ENCODE assay signal across 9 mouse cellular contexts in genomic region chr19:22631316-22631715, GRCm38 (mm10).
DNase-seq lines count a peak whose midpoint lies in the region; ATAC-seq lines count a peak whose summit lies in the region.
"Had no signal": no experiment of that assay in that cellular context is flagged by ENCODE, and none has a peak within 500 bp of the region (broad histone marks: within the 10 kb centered on the region; RNA-seq: fewer than 3 reads in every experiment).

No protein-coding gene starts in this region.

- 0 out of 2 replicates have a peak, but pooled peaks cover 4% of the 10 kb centered on the region for H3K4me1 ChIP-seq in kidney, embryonic 15.5 days
- peaks cover 10% of the 10 kb centered on the region; the same call in 1 of the 2 replicates for H3K4me1 ChIP-seq in limb, embryonic 13.5 days
- peaks cover 12% of the 10 kb centered on the region for H3K4me1 ChIP-seq in hindbrain, embryonic 10.5 days (replicated peaks)
- H3K4me1 ChIP-seq: liver, embryonic 13.5 days had no signal

- 0 out of 2 replicates have a peak overlapping the region, but pooled peaks have one; percentile 31 for H3K4me2 ChIP-seq in kidney, embryonic 15.5 days
- 0 out of 2 replicates have a peak overlapping the region, but pooled peaks have one; percentile 4 for H3K4me2 ChIP-seq in limb, embryonic 13.5 days (replicated peaks)
- H3K4me2 ChIP-seq: liver, embryonic 13.5 days had no signal

- H3K27ac ChIP-seq in kidney, embryonic 15.5 days, result no peak overlapping the region
- H3K27ac ChIP-seq in limb, embryonic 13.5 days, result no peak overlapping the region
- H3K27ac ChIP-seq in hindbrain, embryonic 10.5 days, result no peak overlapping the region
- H3K27ac ChIP-seq: liver, embryonic 13.5 days had no signal

- H3K9ac ChIP-seq in kidney, embryonic 15.5 days, result no peak overlapping the region
- no peak overlapping the region for H3K9ac ChIP-seq in limb, embryonic 13.5 days
- H3K9ac ChIP-seq: liver, embryonic 13.5 days had no signal

- no peak for ATAC-seq in kidney, embryonic 15.5 days (replicated peaks; ENCODE audit: low FRiP score)
- no peak for ATAC-seq in limb, embryonic 13.5 days (ENCODE audit: low FRiP score, low read depth)

- no peak overlapping the region for H3K4me3 ChIP-seq in kidney, embryonic 15.5 days (replicated peaks)
- no peak overlapping the region for H3K4me3 ChIP-seq in limb, embryonic 13.5 days
- no peak overlapping the region for H3K4me3 ChIP-seq in hindbrain, embryonic 10.5 days
- H3K4me3 ChIP-seq: liver, embryonic 13.5 days had no signal

- no peaks in the 10 kb centered on the region for H3K27me3 ChIP-seq in kidney, embryonic 15.5 days
- H3K27me3 ChIP-seq in limb, embryonic 13.5 days, result no peaks in the 10 kb centered on the region
- no peaks in the 10 kb centered on the region for H3K27me3 ChIP-seq in hindbrain, embryonic 10.5 days (ENCODE audit: insufficient read depth, poor library complexity, severe bottlenecking)
- H3K27me3 ChIP-seq: liver, embryonic 13.5 days had no signal

- H3K9me3 ChIP-seq in kidney, embryonic 15.5 days (replicated peaks), result no peaks in the 10 kb centered on the region
- H3K9me3 ChIP-seq in limb, embryonic 13.5 days, result no peaks in the 10 kb centered on the region
- no peaks in the 10 kb centered on the region for H3K9me3 ChIP-seq in hindbrain, embryonic 10.5 days
- H3K9me3 ChIP-seq: liver, embryonic 13.5 days had no signal

- 66% methylated on average over 6 of the region's 6 CpGs for WGBS in kidney, embryonic 15.5 days
- WGBS in limb, embryonic 13.5 days, result 39% methylated on average over 6 of the region's 6 CpGs
- 83% methylated on average over 6 of the region's 6 CpGs for WGBS in hindbrain, embryonic 10.5 days

- H3K36me3 ChIP-seq in kidney, embryonic 15.5 days, result no peaks in the 10 kb centered on the region
- H3K36me3 ChIP-seq in limb, embryonic 13.5 days, result no peaks in the 10 kb centered on the region
- H3K36me3 ChIP-seq in hindbrain, embryonic 10.5 days, result no peaks in the 10 kb centered on the region
- H3K36me3 ChIP-seq: liver, embryonic 13.5 days had no signal

- DNase-seq in gastrocnemius, adult 18-20 months (ENCODE audit: low spot score), result peak; percentile 9
- DNase-seq in gastrocnemius, adult 8-10 months (ENCODE audit: low spot score in 2 of 2), result no peak
- peak; percentile 18 for DNase-seq in 3T3-L1 (ENCODE audit: low read depth, low spot score)
- DNase-seq in cerebellum, adult 9-11 months, result peak; percentile 45
- DNase-seq in spleen, postnatal 10 days (ENCODE audit: low spot score in 2 of 2), result no peak
- DNase-seq in hindbrain, embryonic 10.5 days (ENCODE audit: low spot score), result no peak
- DNase-seq: liver, embryonic 13.5 days had no signal

Comparison
In these comparisons a context has a peak if more than half of its experiments do, and no peak if none do; other contexts are left out.
1. DNase-seq: peak in gastrocnemius, adult 18-20 months (single experiment), 3T3-L1 (single experiment) and cerebellum, adult 9-11 months (single experiment); none in gastrocnemius, adult 8-10 months (0 of 2), spleen, postnatal 10 days (0 of 2) and hindbrain, embryonic 10.5 days (single experiment).